Mouse (Mus musculus): ENCODE measurements around the gene Polr1a.

The Polr1a gene

GRCm38 (mm10) chr6:71999917-72000512 lies 91.2 kb downstream of the Polr1a start:
- DNase-seq (ENCODE audit: low spot score) = no peak

- DNase-seq (ENCODE audit: low spot score) = no peak
Measured at GRCm38 (mm10) chr6:72001220-72001777, 92.4 kb downstream of the Polr1a start.

- DNase-seq (ENCODE audit: low spot score) = no peak
Measured at GRCm38 (mm10) chr6:72007411-72008212, 98.8 kb downstream of the Polr1a start.

GRCm38 (mm10) chr6:72008213-72008655 lies 99.4 kb downstream of the Polr1a start:
- DNase-seq (ENCODE audit: low spot score) = no peak

- no peak for DNase-seq (ENCODE audit: low spot score)
Measured at GRCm38 (mm10) chr6:72009454-72009853, 100.6 kb downstream of the Polr1a start.

- no peak for DNase-seq (ENCODE audit: low spot score)
Measured at GRCm38 (mm10) chr6:72014033-72014432, 105.2 kb downstream of the Polr1a start.

GRCm38 (mm10) chr6:72018052-72018451 lies 109.2 kb downstream of the Polr1a start:
- no peak for DNase-seq (ENCODE audit: low spot score)

GRCm38 (mm10) chr6:72025497-72025896 lies 116.6 kb downstream of the Polr1a start:
- DNase-seq (ENCODE audit: low spot score) = no peak

- DNase-seq (ENCODE audit: low spot score) = no peak
Measured at GRCm38 (mm10) chr6:72028079-72028478, 119.2 kb downstream of the Polr1a start.

- DNase-seq (ENCODE audit: low spot score) = no peak
Measured at GRCm38 (mm10) chr6:72029674-72030073, 120.8 kb downstream of the Polr1a start.

Measured in spleen, adult 12 weeks (tissue).